Mouse (Mus musculus): ENCODE results near the gene Lrwd1.

Lrwd1 gene

GRCm38 (mm10) chr5:136091927-136092326 is 43.9 kb downstream of the Lrwd1 start:
- DNase-seq (ENCODE audit: low spot score) = no peak

- no peak for DNase-seq (ENCODE audit: low spot score)
Measured at GRCm38 (mm10) chr5:136088821-136089575, 46.9 kb downstream of the Lrwd1 start.

GRCm38 (mm10) chr5:136086290-136086689 is 49.6 kb downstream of the Lrwd1 start:
- no peak for DNase-seq (ENCODE audit: low spot score)

DNA sequence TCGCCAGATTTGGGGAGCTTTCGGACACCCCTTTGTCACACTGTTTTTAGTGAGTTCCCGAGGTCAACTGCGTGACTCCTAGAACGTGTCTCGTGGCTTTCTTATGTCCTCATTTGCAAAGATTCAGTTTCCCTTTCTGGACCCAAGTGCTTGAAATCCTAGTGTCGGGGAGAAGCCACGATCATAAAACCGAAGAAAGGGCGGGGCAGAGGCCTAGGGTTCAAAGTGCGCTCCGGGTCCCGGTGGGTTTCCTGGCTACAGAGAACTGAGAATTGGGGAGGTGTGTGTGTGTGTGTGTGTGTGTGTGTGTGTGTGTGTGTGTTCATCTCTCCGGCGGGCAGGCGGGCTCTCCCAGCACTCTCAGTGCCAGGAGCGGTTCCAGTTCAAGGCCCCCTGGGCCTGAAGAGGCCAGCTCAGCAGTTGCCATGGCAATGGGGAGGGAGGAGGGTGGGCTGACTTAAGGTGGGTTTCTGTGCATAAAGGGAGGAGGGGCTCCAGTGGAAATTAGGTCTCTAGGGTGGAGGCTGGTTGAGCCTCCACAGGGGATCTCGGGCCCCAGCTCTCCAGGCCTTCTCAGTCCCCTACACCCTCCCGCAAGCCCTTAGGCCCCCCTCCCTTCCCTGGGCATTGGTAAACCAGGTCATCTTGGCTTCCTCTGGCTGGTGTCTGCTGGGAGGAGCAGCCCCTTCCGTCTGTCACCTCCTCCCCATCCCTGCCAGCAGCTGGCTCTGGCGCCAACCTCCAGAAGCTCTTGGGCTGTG is 50.8 kb downstream of the Lrwd1 start:
- DNase-seq (ENCODE audit: low spot score) = peak; percentile 63

- no peak for DNase-seq (ENCODE audit: low spot score)
Measured at GRCm38 (mm10) chr5:136084144-136084881, 51.6 kb downstream of the Lrwd1 start.

GRCm38 (mm10) chr5:136083669-136084107 is 52.2 kb downstream of the Lrwd1 start, which contains the start of gene Rasa4:
Gene Rasa4, plus strand, starts transcription at chr5:136083916.
- peak; percentile 94 for DNase-seq (ENCODE audit: low spot score)

DNA sequence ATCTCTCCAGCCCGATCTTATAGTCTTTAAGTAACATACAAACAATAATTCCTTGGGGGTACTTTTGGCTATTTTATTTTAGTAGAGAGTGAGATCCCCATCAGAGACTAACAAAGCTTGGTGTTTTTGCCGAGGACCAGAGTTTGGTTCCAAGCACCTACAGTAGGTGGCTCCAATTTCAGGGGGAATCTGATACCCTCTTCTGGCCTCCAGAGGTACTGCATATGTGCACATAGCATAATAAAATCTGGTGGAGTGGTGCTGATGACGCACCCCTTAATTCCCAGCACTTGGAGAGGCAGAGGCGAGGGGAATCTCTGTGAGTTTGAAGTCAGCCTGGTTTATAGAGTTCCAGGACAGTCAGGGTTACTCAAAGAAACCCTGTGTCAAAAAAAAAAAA is 53.5 kb downstream of the Lrwd1 start:
- no peak for DNase-seq (ENCODE audit: low spot score)

DNA sequence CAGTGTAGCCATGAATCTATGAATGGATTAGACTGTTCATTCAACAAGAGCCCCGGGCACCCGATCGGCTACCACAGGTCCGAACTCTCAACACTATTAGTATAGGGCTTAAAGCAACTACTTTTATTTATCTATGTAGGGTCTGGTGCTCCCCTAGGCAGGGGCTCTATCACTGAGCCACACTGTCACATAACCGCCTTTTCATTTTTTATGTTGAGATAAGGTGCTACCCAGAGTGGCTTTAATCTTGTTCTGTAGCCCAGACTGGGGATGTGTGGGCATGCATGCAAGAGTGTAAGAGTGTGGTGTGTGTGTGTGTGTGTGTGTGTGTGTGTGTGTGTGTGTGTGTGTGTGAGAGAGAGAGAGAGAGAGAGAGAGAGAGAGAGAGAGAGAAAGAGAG is 57.7 kb downstream of the Lrwd1 start:
- no peak for DNase-seq (ENCODE audit: low spot score)

GRCm38 (mm10) chr5:136077001-136077550 is 58.8 kb downstream of the Lrwd1 start:
- no peak for DNase-seq (ENCODE audit: low spot score)

- no peak for DNase-seq (ENCODE audit: low spot score)
Measured at GRCm38 (mm10) chr5:136076284-136076683, 59.6 kb downstream of the Lrwd1 start.

DNA sequence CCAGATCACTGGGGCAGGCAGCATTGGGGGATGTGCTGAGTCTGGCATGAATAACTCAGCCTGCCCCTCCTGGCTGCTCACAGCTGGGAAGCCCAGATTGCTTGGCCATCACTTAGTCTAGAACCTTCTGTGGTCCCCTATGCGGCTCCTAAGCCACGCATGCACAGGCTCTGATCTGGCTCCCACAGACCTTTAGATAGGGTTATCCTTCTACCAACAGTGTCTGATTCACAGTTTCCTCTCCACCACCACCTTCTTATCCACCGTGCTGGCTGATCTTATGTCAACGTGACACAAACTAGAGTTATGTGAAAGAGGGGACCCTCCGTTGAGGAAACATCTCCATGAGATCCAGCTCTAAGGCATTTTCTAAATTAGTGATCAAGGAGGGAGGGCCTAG is 60.8 kb downstream of the Lrwd1 start:
- DNase-seq (ENCODE audit: low spot score) = no peak

GRCm38 (mm10) chr5:136073526-136073925 is 62.3 kb downstream of the Lrwd1 start:
- no peak for DNase-seq (ENCODE audit: low spot score)

DNA sequence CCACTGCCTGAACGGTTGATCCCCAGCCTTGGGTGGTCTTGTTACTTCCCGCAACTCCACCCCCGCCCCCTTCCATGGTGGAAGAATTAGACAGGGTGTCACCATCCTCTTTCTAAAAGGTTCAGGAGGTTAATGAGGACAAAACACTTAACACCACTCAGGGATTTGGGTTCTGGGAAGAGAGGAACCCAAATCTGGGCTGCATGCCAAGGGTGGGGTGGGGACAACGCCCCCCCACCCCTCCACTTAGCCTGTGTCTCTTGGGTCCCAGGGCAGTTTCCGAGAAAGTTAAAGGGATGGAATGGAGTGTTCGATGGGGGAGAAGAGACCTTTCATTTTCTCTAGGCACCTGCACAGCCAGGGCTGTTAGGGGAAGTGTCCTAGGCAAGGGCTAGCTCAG is 62.8 kb downstream of the Lrwd1 start:
- no peak for DNase-seq (ENCODE audit: low spot score)
